Mouse (Mus musculus): ENCODE data around the gene Ankrd28. TPM values are rescaled to one million over a fixed set of nuclear protein-coding genes. Genes with fewer than 3 reads are reported as not detected.

Gene Ankrd28
- polyA plus RNA-seq, 1 experiment from 2014 or later: 6.7 TPM

GRCm38 (mm10) chr14:31831370-31831712 is 890 bp upstream of the Ankrd28 start:
- H3K4me2 ChIP-seq (replicated peaks): peak overlapping the region; percentile 86
- no peaks in the 10 kb centered on the region for H3K36me3 ChIP-seq
- H3K4me3 ChIP-seq (replicated peaks): peak overlapping the region; percentile 89
- no peak for ATAC-seq
- 0 out of 2 replicates have a peak overlapping the region, but pooled peaks have one; percentile 70 for H3K9ac ChIP-seq
- H3K9me3 ChIP-seq: no peaks in the 10 kb centered on the region
- H3K27me3 ChIP-seq (replicated peaks): no peaks in the 10 kb centered on the region
- 0 out of 2 replicates have a peak, but pooled peaks cover 3% of the 10 kb centered on the region for H3K4me1 ChIP-seq (replicated peaks)
- WGBS: 7% methylated on average over 7 of the region's 7 CpGs
- no peak overlapping the region for H3K27ac ChIP-seq

- H3K4me3 ChIP-seq (replicated peaks): peak overlapping the region; percentile 89
- ATAC-seq: peak; percentile 86
- WGBS: under 1% methylated on average over 71 of the region's 97 CpGs
- no peaks in the 10 kb centered on the region for H3K36me3 ChIP-seq
- peak overlapping the region; percentile 68 for H3K9ac ChIP-seq
- no peaks in the 10 kb centered on the region for H3K9me3 ChIP-seq
- H3K4me2 ChIP-seq (replicated peaks): peak overlapping the region; percentile 74
- H3K27me3 ChIP-seq (replicated peaks): no peaks in the 10 kb centered on the region
- H3K27ac ChIP-seq: peak overlapping the region; percentile 95
- H3K4me1 ChIP-seq (replicated peaks): 0 out of 2 replicates have a peak, but pooled peaks cover 3% of the 10 kb centered on the region
Observed at GRCm38 (mm10) chr14:31829761-31830562, 489 bp downstream of the Ankrd28 start.

DNA sequence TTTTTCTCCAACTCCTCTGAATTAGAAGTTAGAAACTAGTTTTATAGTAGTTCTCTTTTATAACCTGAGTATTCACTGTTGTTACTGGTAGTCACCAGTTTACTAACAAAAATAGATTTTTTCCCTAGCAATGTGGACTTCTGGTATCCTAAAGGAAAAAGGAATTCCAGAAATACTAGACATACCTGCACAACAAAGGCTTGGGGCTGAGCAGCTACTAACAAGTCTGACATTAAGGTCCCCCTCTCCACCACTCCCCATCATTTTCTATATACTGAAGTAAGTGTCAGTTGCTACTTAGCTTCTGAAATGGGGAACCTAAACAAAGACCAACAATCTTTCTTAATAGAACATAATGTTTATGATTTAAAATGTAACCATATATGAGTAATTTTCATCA is 3.2 kb downstream of the Ankrd28 start:
- Histone ChIP-seq H3K4me1 (replicated peaks) (0 out of 2 replicates have a peak, but pooled peaks cover 3% of the 10 kb centered on the region), H3K4me3 (replicated peaks) (no peak overlapping the region), H3K9ac (no peak overlapping the region), H3K27me3 (replicated peaks) (no peaks in the 10 kb centered on the region), H3K36me3 (no peaks in the 10 kb centered on the region), H3K27ac (no peak overlapping the region), H3K4me2 (replicated peaks) (no peak overlapping the region), H3K9me3 (no peaks in the 10 kb centered on the region)
- ATAC-seq: no peak

DNA sequence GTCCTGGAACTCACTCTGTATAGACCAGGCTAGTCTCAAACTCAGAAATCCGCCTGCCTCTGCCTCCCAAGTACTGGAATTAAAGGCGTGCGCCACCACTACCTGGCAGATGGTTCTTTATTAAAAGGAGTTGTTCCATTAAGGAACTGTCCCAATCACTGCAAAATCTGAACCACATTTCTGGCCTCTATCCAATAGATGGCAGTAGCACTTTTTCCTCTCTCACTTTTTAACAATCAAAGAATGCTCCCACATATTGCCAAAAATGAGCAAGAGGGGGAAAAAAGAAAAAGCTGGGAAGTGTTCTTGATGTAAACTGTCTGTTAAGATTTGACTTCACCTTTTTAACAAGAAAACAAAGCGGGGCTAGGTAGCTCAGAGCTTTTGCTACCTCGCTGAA is 20.5 kb downstream of the Ankrd28 start:
- no peaks in the 10 kb centered on the region for H3K4me1 ChIP-seq (replicated peaks)
- no peaks in the 10 kb centered on the region for H3K9me3 ChIP-seq
- no peak overlapping the region for H3K4me3 ChIP-seq (replicated peaks)
- WGBS: 90% methylated on average over 5 of the region's 5 CpGs
- no peaks in the 10 kb centered on the region for H3K36me3 ChIP-seq
- no peak for ATAC-seq
- H3K27me3 ChIP-seq (replicated peaks): no peaks in the 10 kb centered on the region
- H3K27ac ChIP-seq: no peak overlapping the region
- H3K9ac ChIP-seq: no peak overlapping the region
- H3K4me2 ChIP-seq (replicated peaks): no peak overlapping the region

GRCm38 (mm10) chr14:31803791-31804190 is 26.7 kb downstream of the Ankrd28 start:
- H3K4me2 ChIP-seq (replicated peaks): no peak overlapping the region
- no peak overlapping the region for H3K27ac ChIP-seq
- H3K4me3 ChIP-seq (replicated peaks): no peak overlapping the region
- no peaks in the 10 kb centered on the region for H3K36me3 ChIP-seq
- H3K9me3 ChIP-seq: no peaks in the 10 kb centered on the region
- ATAC-seq: no peak
- H3K9ac ChIP-seq: no peak overlapping the region
- no peaks in the 10 kb centered on the region for H3K4me1 ChIP-seq (replicated peaks)
- H3K27me3 ChIP-seq (replicated peaks): no peaks in the 10 kb centered on the region
- 72% methylated on average over 2 of the region's 2 CpGs for whole genome bisulfite sequencing

- Histone ChIP-seq H3K27me3 (replicated peaks) (no peaks in the 10 kb centered on the region), H3K4me1 (replicated peaks) (no peaks in the 10 kb centered on the region), H3K9ac (no peak overlapping the region), H3K4me3 (replicated peaks) (no peak overlapping the region), H3K36me3 (no peaks in the 10 kb centered on the region), H3K9me3 (no peaks in the 10 kb centered on the region), H3K27ac (no peak overlapping the region), H3K4me2 (replicated peaks) (no peak overlapping the region)
- 80% methylated on average over 7 of the region's 7 CpGs for WGBS
- 0 out of 2 replicates have a peak, but pooled peaks have one; percentile 25 for ATAC-seq
Observed at GRCm38 (mm10) chr14:31800976-31801375, 29.5 kb downstream of the Ankrd28 start.

DNA sequence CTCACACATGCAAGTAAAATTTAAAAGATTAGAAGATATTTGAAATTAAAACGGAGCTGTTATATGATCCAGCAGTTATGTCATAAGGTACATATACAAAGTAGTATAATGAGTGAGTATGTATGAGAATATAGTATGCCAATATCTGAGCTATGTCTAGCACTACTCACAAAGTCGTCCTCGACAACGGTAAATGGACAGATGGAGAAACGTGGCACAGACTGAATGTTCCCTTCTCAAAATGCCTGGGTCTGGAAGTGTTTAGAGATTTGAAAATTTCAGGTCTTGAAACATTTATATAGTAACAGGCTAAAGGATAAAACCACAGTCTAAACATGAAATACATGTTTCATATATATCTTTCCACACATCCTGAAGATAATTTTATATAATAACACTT is 30.0 kb downstream of the Ankrd28 start:
- Histone ChIP-seq H3K4me3 (replicated peaks) (no peak overlapping the region), H3K4me2 (replicated peaks) (no peak overlapping the region), H3K36me3 (no peaks in the 10 kb centered on the region), H3K4me1 (replicated peaks) (no peaks in the 10 kb centered on the region), H3K9ac (no peak overlapping the region), H3K27me3 (replicated peaks) (no peaks in the 10 kb centered on the region), H3K27ac (no peak overlapping the region), H3K9me3 (no peaks in the 10 kb centered on the region)
- ATAC-seq: no peak
- WGBS: 86% methylated on average over 5 of the region's 5 CpGs

DNA sequence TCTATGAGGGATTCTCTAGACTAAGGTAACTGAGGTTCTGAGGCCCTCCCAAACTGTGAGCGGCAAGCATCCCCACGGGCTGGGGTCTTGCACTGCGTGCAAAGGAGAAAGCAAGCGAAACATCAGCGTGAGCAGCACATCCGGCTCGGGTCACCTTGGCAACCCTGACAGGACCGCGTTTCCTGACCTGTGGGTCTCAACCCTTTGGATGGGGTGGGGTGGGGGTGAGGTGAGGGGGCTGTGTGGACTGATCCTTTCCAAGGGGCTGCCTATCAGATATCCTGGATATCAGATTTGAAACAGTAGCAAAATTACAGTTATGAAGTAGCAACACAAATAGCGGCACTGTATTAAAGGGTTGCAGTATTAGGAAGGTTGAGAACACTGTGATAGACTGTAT is 31.5 kb downstream of the Ankrd28 start:
- WGBS: 72% methylated on average over 10 of the region's 10 CpGs
- H3K4me1 ChIP-seq (replicated peaks): no peaks in the 10 kb centered on the region
- H3K4me3 ChIP-seq (replicated peaks): no peak overlapping the region
- no peaks in the 10 kb centered on the region for H3K36me3 ChIP-seq
- no peak for ATAC-seq
- H3K27me3 ChIP-seq (replicated peaks): no peaks in the 10 kb centered on the region
- no peak overlapping the region for H3K27ac ChIP-seq
- no peak overlapping the region for H3K4me2 ChIP-seq (replicated peaks)
- no peaks in the 10 kb centered on the region for H3K9me3 ChIP-seq
- no peak overlapping the region for H3K9ac ChIP-seq

- WGBS: 52% methylated on average over 1 of the region's 1 CpGs
- Histone ChIP-seq H3K36me3 (no peaks in the 10 kb centered on the region), H3K4me3 (replicated peaks) (no peak overlapping the region), H3K4me1 (replicated peaks) (no peaks in the 10 kb centered on the region), H3K9me3 (no peaks in the 10 kb centered on the region), H3K4me2 (replicated peaks) (no peak overlapping the region), H3K9ac (no peak overlapping the region), H3K27ac (no peak overlapping the region), H3K27me3 (replicated peaks) (no peaks in the 10 kb centered on the region)
- no peak for ATAC-seq
Observed at GRCm38 (mm10) chr14:31795535-31795934, 34.9 kb downstream of the Ankrd28 start.

DNA sequence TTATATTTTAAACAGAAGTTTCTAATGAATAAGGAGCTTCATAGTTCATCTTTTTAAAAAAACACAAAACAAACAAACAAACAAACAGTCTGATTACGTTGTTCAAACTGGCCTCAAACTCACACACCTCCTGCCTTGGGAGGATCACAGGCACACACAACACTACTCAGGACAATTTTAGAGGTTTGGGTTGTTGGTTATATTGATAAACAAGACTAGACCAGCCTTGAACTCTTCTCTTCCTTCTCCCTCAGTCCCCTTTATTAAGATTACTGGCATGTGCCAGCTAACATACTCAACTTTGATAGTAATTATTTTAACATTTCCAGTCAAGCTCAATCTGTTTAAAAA is 35.7 kb downstream of the Ankrd28 start:
- no peak overlapping the region for H3K27ac ChIP-seq
- no peaks in the 10 kb centered on the region for H3K9me3 ChIP-seq
- no peak for ATAC-seq
- H3K4me3 ChIP-seq (replicated peaks): no peak overlapping the region
- H3K36me3 ChIP-seq: no peaks in the 10 kb centered on the region
- 28% methylated on average over 1 of the region's 1 CpGs for WGBS
- no peaks in the 10 kb centered on the region for H3K27me3 ChIP-seq (replicated peaks)
- no peaks in the 10 kb centered on the region for H3K4me1 ChIP-seq (replicated peaks)
- no peak overlapping the region for H3K9ac ChIP-seq
- H3K4me2 ChIP-seq (replicated peaks): no peak overlapping the region

DNA sequence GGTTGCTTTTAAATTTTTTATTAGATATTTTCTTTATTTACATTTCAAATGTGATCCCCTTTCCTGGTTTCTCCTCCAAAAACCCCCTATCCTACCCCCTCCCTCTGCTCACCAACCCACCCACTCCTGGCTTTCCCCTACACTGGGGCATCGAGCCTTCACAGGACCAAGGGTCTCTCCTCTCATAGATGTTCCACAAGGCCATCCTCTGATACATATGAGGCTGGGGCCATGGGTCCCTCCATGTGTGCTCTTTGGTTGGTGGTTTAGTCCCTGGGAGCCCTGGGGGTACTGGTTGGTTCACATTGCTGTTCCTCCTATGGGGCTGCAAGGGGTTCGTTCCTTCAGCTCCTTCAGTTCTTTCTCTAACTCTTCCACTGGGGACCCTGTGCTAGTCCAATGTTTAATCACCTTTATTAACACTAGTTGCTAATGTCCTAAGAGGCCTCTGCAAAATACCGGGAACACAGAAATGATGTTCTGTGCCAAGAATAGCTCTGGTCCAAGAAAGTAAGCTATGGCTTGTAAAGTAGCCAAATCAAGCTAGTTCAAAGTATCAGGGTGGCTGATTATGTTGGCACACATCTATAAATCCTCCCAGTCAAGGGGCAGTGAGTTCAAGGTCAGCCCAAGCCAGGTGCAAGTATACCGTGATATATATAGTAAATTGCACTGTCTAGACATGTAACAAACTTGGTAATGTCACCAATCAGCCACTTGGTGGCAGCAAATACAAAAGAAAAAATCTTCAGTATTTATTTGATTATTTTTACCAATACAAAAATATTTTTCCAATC is 36.3 kb downstream of the Ankrd28 start:
- H3K36me3 ChIP-seq: no peaks in the 10 kb centered on the region
- H3K4me1 ChIP-seq (replicated peaks): no peaks in the 10 kb centered on the region
- no peak overlapping the region for H3K27ac ChIP-seq
- H3K9ac ChIP-seq: no peak overlapping the region
- no peak overlapping the region for H3K4me3 ChIP-seq (replicated peaks)
- no peaks in the 10 kb centered on the region for H3K27me3 ChIP-seq (replicated peaks)
- ATAC-seq: peak; percentile 80
- H3K4me2 ChIP-seq (replicated peaks): no peak overlapping the region
- no peaks in the 10 kb centered on the region for H3K9me3 ChIP-seq
- 57% methylated on average over 4 of the region's 4 CpGs for WGBS

GRCm38 (mm10) chr14:31790797-31791196 is 39.7 kb downstream of the Ankrd28 start:
- Histone ChIP-seq H3K4me3 (replicated peaks) (no peak overlapping the region), H3K4me1 (replicated peaks) (0 out of 2 replicates have a peak, but pooled peaks cover 2% of the 10 kb centered on the region), H3K4me2 (replicated peaks) (no peak overlapping the region), H3K9ac (no peak overlapping the region), H3K27me3 (replicated peaks) (no peaks in the 10 kb centered on the region), H3K36me3 (no peaks in the 10 kb centered on the region), H3K27ac (no peak overlapping the region), H3K9me3 (no peaks in the 10 kb centered on the region)
- no peak; the same call in 1 of the 2 replicates for ATAC-seq
- WGBS: 59% methylated on average over 1 of the region's 1 CpGs
